Mouse (Mus musculus): ENCODE results near the gene Il7r.

Il7r gene

GRCm38 (mm10) chr15:9471053-9471685 is 58.8 kb downstream of the Il7r start:
- DNase-seq: no peak

GRCm38 (mm10) chr15:9464039-9464438 is 65.9 kb downstream of the Il7r start:
- no peak for DNase-seq

GRCm38 (mm10) chr15:9463521-9464027 is 66.4 kb downstream of the Il7r start:
- no peak for DNase-seq

Measured in right cerebral cortex, adult 18-20 months (tissue).